Mouse (Mus musculus) embryonic stem cell, embryonic (primary cell): ENCODE measurements around the gene Csf2rb2.
"Not testable (repeated sequence)": the region's sequence is repeated elsewhere in the genome, so short reads cannot be mapped to it uniquely, and the experiment has no call there.

Experiments
- CTCF ChIA-PET, 4 experiments: fragments of 300-600 bp in 2 of 4; fragments of 350-600 bp in 2 of 4; sonication (Branson Sonifier 250); formaldehyde crosslinking; loops; one replicate each; lab custom pipeline; 2022; ENCODE audit warnings: inconsistent platforms in 2 of 4; lab: Charles Lee
- POLR2A ChIA-PET, 4 experiments: fragments of 300-600 bp in 2 of 4; fragments of 350-600 bp in 2 of 4; sonication (Branson Sonifier 250); formaldehyde crosslinking; loops; one replicate each; lab custom pipeline; 2022; ENCODE audit warnings: antibody characterized with exemption in 4 of 4, inconsistent platforms in 1 of 4; lab: Charles Lee

Gene Csf2rb2

DNA sequence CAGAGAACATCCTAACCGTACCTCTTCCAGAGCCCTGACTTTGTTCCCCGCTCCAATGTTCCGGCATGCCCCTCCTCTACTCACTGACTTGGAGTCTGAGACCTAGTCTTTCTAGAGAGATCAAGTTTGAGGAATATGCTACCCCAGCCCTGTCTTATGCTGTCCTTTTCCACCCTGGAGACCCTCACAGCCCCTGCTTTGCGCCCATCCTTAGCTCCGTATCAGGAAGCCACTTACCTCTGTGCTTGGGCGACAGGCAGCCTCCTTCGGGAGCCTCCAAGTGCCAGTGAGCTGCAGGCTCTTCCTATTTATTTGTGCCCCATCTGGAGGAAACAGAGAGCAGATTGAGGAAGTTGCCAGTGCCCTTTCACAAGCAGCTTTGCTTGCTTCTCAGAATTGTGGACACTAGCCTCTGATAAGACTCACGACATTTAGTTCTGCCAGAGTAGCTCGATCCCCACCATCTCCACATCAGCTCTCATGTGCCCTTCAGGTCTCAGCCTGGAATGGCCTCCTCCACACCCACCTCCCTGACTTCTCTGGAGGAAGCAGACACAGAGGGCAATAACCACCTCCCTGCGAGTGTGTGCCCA is at the start of gene Csf2rb2:
TSS of gene Csf2rb2 (minus strand) at position 381 of the 593 bp plus-strand sequence.
- ChIA-PET CTCF (interaction anchor here in 2 of 4 experiments (0.6 to 1.3 kb wide), 4 partner anchors 15 to 322 kb away, joined by 3 to 4 read pairs (median 4); no protein-coding TSS in a partner anchor), POLR2A (no interaction called here)

DNA sequence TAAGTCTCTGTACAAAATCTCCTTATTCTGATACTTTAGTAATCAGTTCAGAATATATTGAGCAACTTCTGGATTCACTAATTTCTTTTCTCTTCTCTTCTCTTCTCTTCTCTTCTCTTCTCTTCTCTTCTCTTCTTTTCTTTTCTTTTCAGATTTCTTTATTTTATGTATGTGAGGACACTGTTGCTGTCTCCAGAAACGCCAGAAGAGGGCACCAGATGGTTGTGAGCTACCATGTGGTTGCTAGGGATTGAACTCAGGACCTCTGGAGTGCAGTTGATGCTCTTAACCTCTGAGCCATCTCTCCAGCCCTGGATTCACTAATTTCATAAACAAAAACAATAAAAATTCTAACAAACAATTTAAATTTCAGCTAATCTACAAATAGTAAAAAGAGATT is 49.4 kb upstream of the Csf2rb2 start:
- ChIA-PET CTCF (interaction anchor here (0.6 to 1.9 kb wide), 13 partner anchors 14 to 544 kb away, joined by 3 to 8 read pairs (median 3); no protein-coding TSS in a partner anchor), POLR2A (no interaction called here)

DNA sequence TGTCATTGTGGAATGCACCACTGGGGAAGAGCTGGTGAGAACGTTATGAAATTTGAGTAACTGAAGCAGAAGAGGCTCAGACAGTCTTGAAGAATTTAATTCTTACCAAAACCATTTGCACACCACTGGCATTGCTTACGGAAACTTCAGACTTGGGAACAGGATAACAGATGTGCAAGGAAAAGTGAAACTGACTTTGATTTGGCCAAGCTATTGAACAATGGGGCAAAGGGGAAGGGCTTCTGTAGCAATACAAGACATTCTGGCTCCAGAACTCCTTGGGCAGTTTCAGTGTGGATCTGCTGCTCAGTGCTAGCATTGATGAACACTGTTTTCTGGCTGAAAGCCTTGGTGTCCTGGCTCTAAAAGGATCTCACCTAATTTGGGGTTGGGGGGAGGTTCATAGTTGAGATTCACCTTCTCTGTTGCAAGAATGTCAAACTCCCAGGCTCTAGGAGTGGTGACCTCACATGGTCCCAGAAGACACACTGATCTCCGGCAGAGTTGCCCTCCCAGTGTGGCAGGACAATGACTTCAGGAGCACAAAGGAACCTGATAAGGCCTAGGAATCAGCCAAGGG is 46.2 kb upstream of the Csf2rb2 start:
- ChIA-PET POLR2A (no interaction called here), CTCF (no interaction called here)

DNA sequence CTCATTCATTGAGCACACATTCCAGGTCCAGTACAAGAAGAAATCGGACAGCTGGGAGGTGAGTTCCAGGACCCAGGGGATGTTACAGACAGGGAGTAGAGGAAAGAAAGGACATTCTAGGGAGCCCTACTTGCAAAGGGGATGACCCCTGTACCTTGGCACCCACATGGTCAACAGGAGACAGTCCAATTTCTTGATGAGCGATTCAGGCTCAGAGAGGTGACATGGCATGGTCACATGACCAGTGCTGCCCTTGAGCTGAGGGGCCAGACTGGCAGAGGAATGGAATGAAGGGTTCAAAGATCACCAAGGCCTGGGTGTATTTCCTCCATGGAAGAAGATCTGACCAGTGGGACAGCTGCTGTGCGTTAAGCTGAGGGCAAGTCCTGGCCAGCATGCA is 39.0 kb upstream of the Csf2rb2 start:
- CTCF ChIA-PET, result interaction anchor here in 2 of 4 experiments (0.6 to 1.5 kb wide), 3 partner anchors 9 to 24 kb away, joined by 4 to 8 read pairs (median 6); no protein-coding TSS in a partner anchor
- POLR2A ChIA-PET, result no interaction called here

DNA sequence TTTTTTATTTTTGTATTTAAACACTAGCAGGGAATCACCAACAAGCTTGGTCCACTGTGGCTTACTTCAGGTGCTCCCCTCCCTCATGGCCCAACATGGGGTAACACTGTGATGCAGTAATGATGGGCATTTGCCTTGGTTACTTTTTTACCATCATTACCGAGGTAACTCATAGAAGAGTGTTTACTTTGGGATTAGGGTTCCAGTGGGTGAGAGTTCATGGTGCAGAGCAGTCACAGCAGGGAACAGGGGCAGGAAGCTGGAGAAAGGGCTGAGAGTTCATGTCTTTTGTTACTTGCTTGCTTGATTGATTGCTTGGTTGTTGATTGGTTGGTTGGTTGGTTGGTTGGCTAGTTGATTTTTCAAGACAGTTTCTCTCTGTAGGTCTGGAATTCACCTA is 38.2 kb upstream of the Csf2rb2 start:
- CTCF ChIA-PET, result interaction anchor here in 2 of 4 experiments (0.5 to 1.5 kb wide), 3 partner anchors 25 to 412 kb away, joined by 3 to 6 read pairs (median 5); no protein-coding TSS in a partner anchor

DNA sequence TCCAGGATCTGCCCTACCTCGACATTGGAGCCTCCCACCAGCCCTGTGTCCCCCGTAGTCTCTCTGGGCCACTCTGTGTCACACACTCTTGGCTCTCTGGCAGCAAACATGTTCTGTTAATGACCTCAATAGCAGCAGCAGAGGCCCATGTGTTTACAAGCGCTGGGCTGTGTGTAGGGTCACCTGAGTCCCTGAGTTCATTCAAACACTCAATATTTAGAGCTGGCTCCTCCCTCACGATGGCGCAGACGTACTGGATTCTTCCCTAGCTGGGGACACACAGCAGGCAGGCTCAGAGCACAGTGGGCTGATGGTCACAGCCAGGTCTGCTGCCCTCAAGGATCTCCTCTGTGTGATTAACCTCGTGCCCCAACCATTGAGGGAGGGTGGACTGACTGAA is 35.4 kb upstream of the Csf2rb2 start:
- CTCF ChIA-PET, result interaction anchor here (0.6 to 2.1 kb wide), 11 partner anchors 20 to 358 kb away, joined by 3 to 15 read pairs (median 4); no protein-coding TSS in a partner anchor

More for the DNA sequence above, 38.2 kb upstream of the Csf2rb2 start:
- POLR2A ChIA-PET, result no interaction called here

DNA sequence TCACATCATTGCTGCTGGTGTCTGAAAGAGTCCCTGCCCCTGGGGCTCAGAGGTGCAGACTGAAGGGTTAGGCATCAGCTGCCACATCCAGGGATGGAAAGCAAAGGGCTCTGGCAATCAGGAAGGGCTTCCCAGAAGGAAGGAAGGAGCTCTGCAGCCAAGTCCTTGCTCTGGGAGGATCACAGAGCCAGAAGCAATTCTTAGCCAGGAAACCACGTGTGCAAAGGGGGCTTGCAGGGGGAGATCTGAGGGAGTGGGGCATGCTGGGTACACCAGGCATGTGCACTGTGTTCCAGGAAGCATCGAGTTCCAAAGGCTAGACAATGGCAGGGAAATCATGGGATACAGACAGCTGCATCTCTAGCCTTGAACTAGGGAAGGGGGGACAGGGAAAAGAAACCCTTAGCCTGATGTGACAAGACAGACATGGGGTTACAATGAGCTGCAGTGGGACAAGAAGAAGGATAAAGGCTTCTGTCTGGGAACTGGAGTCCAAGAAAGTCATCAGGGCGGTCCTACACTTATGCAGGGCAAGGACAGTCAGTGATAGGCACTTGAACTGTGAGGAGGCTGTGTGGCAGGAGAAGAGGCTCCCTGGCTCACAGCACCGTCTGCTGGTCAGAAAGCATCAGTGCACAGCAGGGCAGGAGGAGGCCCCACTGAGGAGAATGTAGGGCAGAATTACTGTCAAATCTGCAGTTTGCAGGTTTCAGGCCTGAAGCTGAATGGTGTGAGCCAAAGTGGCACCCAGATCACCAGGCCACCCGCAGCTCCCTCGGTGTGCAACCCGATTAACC is 34.3 kb upstream of the Csf2rb2 start:
- POLR2A ChIA-PET, result not testable (repeated sequence)
- CTCF ChIA-PET, result interaction anchor here (0.6 to 2.1 kb wide), 18 partner anchors 19 to 589 kb away, joined by 3 to 15 read pairs (median 4); no protein-coding TSS in a partner anchor

More for the DNA sequence above, 35.4 kb upstream of the Csf2rb2 start:
- POLR2A ChIA-PET, result not testable (repeated sequence)

DNA sequence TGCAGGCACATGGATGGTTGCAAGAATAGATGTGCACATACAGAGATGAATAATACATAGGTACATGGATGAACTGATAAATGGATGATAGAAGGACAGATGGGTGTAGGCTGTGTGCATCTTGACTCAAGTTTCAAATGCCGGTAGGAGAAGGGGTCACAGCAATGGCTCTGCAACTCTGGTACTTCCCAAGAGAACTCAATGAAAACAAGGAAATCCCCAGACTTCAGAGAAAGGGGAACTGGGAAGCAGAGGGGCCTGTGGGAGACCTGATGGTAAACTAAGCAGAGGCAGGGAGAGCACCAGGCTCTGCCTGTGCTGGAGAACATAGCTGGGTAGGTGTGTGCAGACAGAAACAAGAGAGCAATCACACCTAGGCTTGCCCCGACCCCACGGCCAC is 28.9 kb upstream of the Csf2rb2 start:
- CTCF ChIA-PET, result no interaction called here
- POLR2A ChIA-PET, result no interaction called here

DNA sequence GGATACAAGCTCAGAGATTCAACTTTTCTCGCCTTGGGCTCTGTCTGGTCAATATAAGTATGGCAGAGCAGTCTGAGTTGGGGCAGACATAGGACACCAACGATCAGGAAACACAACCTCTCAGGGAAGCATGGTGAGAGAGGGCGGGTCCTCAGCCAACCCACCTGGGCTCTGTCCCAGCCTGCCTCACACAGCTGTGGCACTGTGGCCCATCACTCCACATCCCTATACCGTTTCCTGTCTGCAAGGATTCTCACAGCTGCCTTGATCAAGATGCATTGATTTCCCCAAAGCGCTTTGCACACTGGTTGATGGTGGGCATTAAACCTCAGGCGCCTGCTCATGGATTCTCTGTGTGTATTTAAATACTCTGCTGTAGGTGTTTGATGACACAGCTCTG is 27.5 kb upstream of the Csf2rb2 start:
- ChIA-PET POLR2A (no interaction called here), CTCF (interaction anchor here in 2 of 4 experiments (0.9 to 1.4 kb wide), 2 partner anchors 12 to 93 kb away, joined by 4 to 6 read pairs; no protein-coding TSS in a partner anchor)

DNA sequence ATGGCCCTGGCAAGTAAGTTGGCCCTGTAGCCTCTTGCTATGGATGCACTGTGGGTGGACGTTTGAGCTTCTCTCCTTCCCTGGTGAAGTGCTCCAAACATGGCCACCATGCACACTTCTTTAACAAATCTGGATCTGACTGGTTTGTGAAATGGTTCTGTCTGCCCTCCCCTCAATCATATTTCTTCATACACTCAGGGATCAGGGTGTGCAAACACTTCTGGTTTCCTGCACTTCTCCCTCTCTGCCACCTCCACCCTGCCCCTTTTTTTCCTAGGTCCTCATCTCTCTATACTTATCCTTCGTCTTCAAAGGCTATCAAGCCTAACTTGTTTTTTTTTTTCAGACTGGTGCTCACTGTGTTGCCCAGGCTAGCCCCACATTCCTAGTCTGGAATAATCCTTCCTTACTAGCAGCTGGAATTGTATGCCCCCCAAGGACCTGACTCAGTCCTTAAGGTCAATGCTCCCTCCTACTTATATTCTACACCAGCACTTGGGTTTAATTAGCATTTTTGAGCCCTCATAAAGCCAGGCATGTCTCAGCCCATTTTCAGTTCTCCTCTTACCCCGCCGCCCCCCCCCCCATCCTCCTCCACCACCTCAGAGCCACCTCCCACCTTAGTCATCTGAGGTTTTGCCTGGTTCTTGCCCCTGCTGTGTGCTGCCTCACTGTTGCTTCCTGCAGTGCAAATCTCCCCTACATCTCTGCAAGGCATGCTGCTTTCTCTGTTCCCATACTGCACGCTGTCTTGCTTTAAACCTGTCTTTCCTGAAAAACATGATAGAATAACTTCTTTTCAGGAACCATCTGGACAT is 26.2 kb upstream of the Csf2rb2 start:
- ChIA-PET POLR2A (no interaction called here), CTCF (interaction anchor here in 1 of 4 experiments (1.4 kb wide), 1 partner anchor 92 kb away, joined by 6 read pairs; no protein-coding TSS in a partner anchor)

DNA sequence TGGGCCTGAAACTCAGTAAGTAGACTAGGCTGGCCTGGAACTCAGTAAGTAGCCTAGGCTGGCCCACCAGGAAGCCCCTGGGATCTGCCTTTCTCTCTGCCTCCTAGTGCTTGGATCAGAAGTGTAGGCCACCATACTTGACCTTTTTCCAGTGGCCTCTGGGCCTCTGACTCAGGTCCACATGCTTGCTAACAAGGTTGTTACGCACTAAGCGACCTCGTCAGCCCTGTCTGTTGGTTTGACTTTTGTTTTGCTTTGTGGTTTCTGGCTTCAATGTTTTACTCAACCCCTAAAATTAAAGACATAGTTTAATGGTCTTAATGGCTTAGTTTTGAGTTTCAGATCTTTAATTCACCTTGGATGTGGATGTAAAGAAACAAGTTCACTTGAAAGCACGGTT is 25.2 kb upstream of the Csf2rb2 start:
- CTCF ChIA-PET, result no interaction called here
- POLR2A ChIA-PET, result no interaction called here

DNA sequence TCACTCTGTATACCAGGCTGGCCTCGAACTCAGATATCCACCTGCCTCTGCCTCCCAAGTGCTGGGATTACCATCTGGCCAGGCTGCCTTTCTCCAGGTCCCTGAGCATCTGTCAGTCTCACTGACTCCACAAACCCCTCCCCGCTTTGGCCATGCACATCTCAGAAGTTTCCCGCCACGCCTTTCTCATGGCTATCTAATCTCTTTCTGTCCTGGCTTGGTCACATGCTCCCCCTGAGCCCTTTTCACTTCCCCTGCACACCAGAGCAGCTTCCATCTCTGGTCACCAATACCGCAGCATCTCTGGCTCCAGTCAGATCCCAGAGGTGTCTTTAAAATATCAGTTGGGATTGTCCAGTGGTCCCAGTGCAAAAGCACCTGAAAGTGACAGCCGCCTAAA is 24.5 kb upstream of the Csf2rb2 start:
- POLR2A ChIA-PET, CTCF ChIA-PET: not testable (repeated sequence)

DNA sequence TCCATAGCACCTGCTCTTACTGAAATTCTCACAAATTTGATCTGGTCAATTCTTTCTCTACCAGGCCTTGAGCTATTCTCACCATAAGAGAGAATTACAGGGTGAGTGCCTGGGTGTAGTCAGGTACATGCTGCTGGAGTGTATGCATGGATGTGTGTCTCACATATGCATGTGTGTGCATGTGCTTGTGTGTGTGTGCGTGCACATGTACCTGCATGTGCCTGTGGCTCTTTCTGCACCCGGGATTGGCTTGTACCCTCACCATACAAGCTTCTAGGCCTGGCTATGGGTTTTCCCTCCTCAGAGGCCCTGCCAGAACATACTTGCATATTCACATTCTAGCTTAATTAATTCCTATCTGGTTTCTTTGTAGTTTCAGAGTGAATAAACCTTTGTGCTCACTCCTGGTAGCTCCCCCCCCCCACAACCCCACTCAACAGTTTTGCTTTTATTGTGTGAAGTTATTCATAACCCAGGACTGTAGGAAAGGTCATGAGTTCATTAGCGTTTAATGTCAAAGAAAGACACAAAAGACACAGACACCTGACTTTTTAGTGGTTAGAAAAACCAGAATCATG is 23.1 kb upstream of the Csf2rb2 start:
- ChIA-PET POLR2A (interaction anchor here in 1 of 4 experiments (0.6 kb wide), 1 partner anchor 26 kb away, joined by 9 read pairs; no protein-coding TSS in a partner anchor), CTCF (interaction anchor here in 2 of 4 experiments (0.6 to 0.7 kb wide), 3 partner anchors 8 to 416 kb away, joined by 3 to 10 read pairs (median 3); no protein-coding TSS in a partner anchor)

DNA sequence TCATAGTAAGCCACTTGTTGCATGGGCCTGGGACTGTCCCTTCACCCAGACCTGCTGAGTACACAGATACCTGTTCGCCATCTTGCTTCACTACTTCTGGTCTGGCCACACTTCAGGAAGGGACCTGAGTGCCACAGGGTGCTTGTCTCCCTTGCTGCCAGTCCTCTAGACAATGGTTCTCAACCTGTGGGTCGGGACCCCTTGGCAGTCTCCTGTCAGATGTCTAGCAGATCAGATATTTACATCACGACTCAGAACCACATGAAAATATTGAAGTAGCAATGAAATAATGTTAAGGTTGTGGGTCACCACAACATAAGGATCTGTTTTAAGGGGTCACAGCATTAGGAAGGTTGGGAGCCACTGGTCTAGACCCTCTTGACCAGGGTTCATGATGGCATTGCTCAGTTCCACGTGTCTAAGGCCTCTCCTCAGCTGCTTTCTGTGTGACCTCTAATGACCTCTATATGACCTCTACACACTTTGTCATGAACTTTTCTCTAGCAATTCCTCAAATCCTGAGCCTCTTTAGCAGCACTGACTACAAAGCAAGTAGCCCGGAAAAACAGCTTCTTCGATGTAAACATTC is 22.3 kb upstream of the Csf2rb2 start:
- CTCF ChIA-PET, POLR2A ChIA-PET: not testable (repeated sequence)

DNA sequence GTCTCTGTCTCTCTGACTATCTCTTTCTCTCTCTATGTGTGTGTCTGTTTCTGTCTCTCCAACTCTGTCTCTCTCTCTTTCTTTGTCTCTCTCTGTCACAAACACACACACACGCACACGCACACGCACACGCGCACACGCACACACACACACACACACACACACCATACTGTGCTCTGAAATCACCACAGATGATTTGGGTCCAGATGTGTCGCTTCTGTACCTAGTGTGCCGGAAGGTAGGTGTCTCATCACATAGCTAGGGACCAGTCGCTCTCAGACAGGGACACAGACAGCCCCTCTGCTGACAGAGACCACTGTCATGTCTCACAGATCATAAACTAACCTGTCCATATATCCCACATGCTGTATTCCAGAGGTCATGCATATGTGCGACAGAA is 21.2 kb upstream of the Csf2rb2 start:
- POLR2A ChIA-PET, result no interaction called here
- CTCF ChIA-PET, result interaction anchor here in 2 of 4 experiments (0.6 to 1.2 kb wide), 5 partner anchors 87 to 297 kb away, joined by 3 to 6 read pairs (median 4); no protein-coding TSS in a partner anchor

DNA sequence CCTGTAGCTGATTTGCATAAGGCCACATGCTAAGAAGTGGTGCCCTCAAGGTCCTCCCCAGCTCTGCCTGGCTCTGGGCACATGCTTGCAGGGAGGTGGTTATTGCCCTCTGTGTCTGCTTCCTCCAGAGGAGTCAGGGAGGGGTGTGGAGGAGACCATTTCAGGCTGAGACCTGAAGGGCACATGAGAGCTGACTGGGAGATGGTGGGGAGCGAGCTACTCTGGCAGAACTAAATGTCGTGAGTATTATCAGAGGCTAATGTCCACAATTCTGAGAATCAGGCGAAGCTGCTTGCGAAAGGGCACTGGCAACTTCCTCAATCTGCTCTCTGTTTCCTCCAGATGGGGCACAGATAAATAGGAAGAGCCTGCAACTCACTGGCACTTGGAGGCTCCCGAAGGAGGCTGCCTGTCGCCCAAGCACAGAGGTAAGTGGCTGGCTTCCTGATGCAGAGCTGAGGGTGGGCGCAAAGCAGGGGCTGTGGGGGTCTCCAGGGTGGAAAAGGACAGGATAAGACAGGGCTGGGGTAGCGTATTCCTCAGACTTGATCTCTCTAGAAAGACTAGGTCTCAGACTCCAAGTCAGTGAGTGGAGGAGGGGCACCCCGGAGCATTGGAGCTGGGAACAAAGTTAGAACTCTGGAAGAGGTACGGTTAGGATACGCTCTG is 20.3 kb upstream of the Csf2rb2 start, which contains the start of gene Csf2rb:
TSS of gene Csf2rb (plus strand) at position 82 of the 669 bp plus-strand sequence.
- CTCF ChIA-PET, result interaction anchor here (0.7 to 1.2 kb wide), 6 partner anchors 43 to 298 kb away, joined by 3 to 6 read pairs (median 4); no protein-coding TSS in a partner anchor
- POLR2A ChIA-PET, result no interaction called here

DNA sequence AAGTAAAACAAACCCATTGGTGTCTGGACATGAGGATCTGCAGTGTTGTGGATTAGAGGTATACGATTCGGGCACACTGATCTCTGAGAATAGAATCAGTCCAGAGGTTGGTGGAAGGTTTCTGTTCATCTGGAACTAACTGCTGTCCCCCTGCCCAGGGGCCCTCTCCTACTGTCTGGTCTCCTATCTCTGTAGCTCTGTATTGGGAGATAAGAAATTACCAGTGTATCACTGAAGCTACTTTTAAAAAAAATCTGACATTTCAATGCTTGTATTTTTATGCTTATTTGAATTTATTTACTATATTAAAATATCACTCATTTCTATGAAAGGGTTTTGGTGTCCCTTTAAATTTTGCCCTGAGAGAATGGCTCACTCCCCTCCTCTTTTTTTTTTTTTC is 18.8 kb upstream of the Csf2rb2 start:
- ChIA-PET POLR2A (no interaction called here), CTCF (no interaction called here)
